Mouse (Mus musculus): ENCODE results near the gene Armh3. TPM values are rescaled to one million over a fixed set of nuclear protein-coding genes. Genes with fewer than 3 reads are reported as not detected.
A peak's percentile ranks its signal among the peaks of the same experiment; 100 is the strongest.

Gene Armh3
- total and polyA plus RNA-seq, 3 experiments = 1.1 to 4.9 (median 1.9) TPM

GRCm38 (mm10) chr19:45843424-45843823, 154.9 kb downstream of the Armh3 start (continued):
- no peak for TF ChIP-seq JUND (conservative IDR thresholded peaks at IDR 0.05; ENCODE audit: low read depth, low read length)
- TF ChIP-seq MAZ (IDR thresholded peaks at IDR 0.05; ENCODE audit: low read depth, low read length) = peak; percentile 63
- no peak for TF ChIP-seq ZC3H11A (IDR thresholded peaks at IDR 0.05; ENCODE audit: low read depth, low read length)
- no peak for TF ChIP-seq ETS1 (conservative IDR thresholded peaks at IDR 0.05; ENCODE audit: low read depth, low read length)
- TF ChIP-seq EP300 (IDR thresholded peaks at IDR 0.05; ENCODE audit: low read length) = peak; percentile 65
- TF ChIP-seq TBP (conservative IDR thresholded peaks at IDR 0.05; ENCODE audit: low read depth, low read length) = peak; percentile 67
- no peak for TF ChIP-seq E2F4 (IDR thresholded peaks at IDR 0.05; ENCODE audit: insufficient replicate concordance, low read depth, low read length)
- TF ChIP-seq NELFE (IDR thresholded peaks at IDR 0.05; ENCODE audit: low read depth, low read length) = peak; percentile 54
- no peak for TF ChIP-seq RCOR1 (conservative IDR thresholded peaks at IDR 0.05; ENCODE audit: low read depth, low read length)
- no peak for TF ChIP-seq USF2 (conservative IDR thresholded peaks at IDR 0.05; ENCODE audit: low read depth, low read length)

- dilution Hi-C loops (cut with MboI; ENCODE audit: extremely low pct_ligation_motif_present, extremely low pct_unique_long_range_greater_than_20kb, low sequenced_read_pairs) = no loop called here
- Histone ChIP-seq H3K79me2 (replicated peaks; ENCODE audit: control insufficient read depth, extremely low read depth, insufficient read depth, poor library complexity, severe bottlenecking) (no peaks in the 10 kb centered on the region), H3K27me3 (replicated peaks) (no peaks in the 10 kb centered on the region), H3K4me3 (replicated peaks in 1 of 3; ENCODE audit: low read depth in 2 of 3, low read length in 2 of 3, poor library complexity in 1 of 3) (no peak overlapping the region), H3K9me3 (replicated peaks; ENCODE audit: low read length) (no peaks in the 10 kb centered on the region), H3K4me1 (ENCODE audit: control insufficient read depth in 1 of 2, insufficient read depth in 2 of 2) (peaks cover 2 to 8% of the 10 kb centered on the region in 2 experiments; a peak in 3 of 4 replicates), H3K36me3 (replicated peaks in 1 of 2; ENCODE audit: control insufficient read depth in 1 of 2, insufficient read depth in 1 of 2, low read length in 1 of 2) (no peaks in the 10 kb centered on the region), H3K27ac (ENCODE audit: insufficient read depth, low read depth) (no peak overlapping the region), H3K4me2 (ENCODE audit: insufficient read depth, low read depth, poor library complexity, severe bottlenecking) (no peak overlapping the region), H3K9ac (ENCODE audit: insufficient read depth, low read depth) (no peak overlapping the region)
- in situ Hi-C loops (cut with MboI; ENCODE audit: low pct_ligation_motif_present, low pct_unique_long_range_greater_than_20kb, low sequenced_read_pairs) = no loop called here
- TF ChIP-seq MAX (IDR thresholded peaks at IDR 0.05; ENCODE audit: low read length) (no peak), POLR2A (IDR thresholded peaks at IDR 0.05; ENCODE audit: low read depth, low read length) (no peak), HCFC1 (IDR thresholded peaks at IDR 0.05; ENCODE audit: low read depth, low read length) (no peak), KAT2A (IDR thresholded peaks at IDR 0.05; ENCODE audit: insufficient replicate concordance, low read length) (no peak), TCF12 (IDR thresholded peaks at IDR 0.05; ENCODE audit: low read depth, low read length) (no peak), RCOR1 (conservative IDR thresholded peaks at IDR 0.05; ENCODE audit: low read depth, low read length) (no peak), TBP (conservative IDR thresholded peaks at IDR 0.05; ENCODE audit: low read depth, low read length) (no peak), RAD21 (IDR thresholded peaks at IDR 0.05; ENCODE audit: low read depth, low read length) (no peak), CTCF (conservative IDR thresholded peaks at IDR 0.05 in 1 of 2, IDR thresholded peaks at IDR 0.05 in 1 of 2; ENCODE audit: low read depth in 2 of 2, low read length in 2 of 2) (no peak), E2F4 (IDR thresholded peaks at IDR 0.05; ENCODE audit: insufficient replicate concordance, low read depth, low read length) (no peak), POLR2AphosphoS2 (IDR thresholded peaks at IDR 0.05; ENCODE audit: low read depth, low read length) (no peak), SIN3A (IDR thresholded peaks at IDR 0.05; ENCODE audit: low read length) (no peak), CHD2 (IDR thresholded peaks at IDR 0.05; ENCODE audit: low read length) (no peak)
- DNase-seq (ENCODE audit: extremely low read depth) = no peak
Observed at GRCm38 (mm10) chr19:45837050-45837994, 161.0 kb downstream of the Armh3 start.

All from CH12.LX (cell line).